Comparison of ENCODE assay signal across 8 mouse cellular contexts in genomic region chr14:46831837-46832333, GRCm38 (mm10). TPM values are rescaled to one million over a fixed set of nuclear protein-coding genes. Genes with fewer than 3 reads are reported as not detected.
A peak's percentile ranks its signal among the peaks of the same experiment; 100 is the strongest.
DNase-seq lines count a peak whose midpoint lies in the region; ATAC-seq lines count a peak whose summit lies in the region.

Cgrrf1 (plus strand) TSS chr14:46832125.

- WGBS in hindbrain, embryonic 14.5 days = under 1% methylated on average over 32 of the region's 32 CpGs

- peak within 1 kb of the TSS; percentile 80 for H3K4me3 ChIP-seq in hindbrain, embryonic 14.5 days (replicated peaks; ENCODE audit: low read length)

- H3K9me3 ChIP-seq in hindbrain, embryonic 14.5 days (ENCODE audit: control insufficient read depth, low read length) = no peaks in the 10 kb centered on the region

- DNase-seq in R1 (ENCODE audit: low read depth, low spot score) = peak; percentile 93
- peak; percentile 96 to 98 for DNase-seq in cerebellum, postnatal 25 days
- DNase-seq in frontal cortex, postnatal 25 days (ENCODE audit: low spot score in 2 of 2) = peak; percentile 83 to 89
- DNase-seq in hindbrain, embryonic 14.5 days (ENCODE audit: low spot score) = peak; percentile 79
- DNase-seq in layer of hippocampus, postnatal 36 days = peak; percentile 91
- DNase-seq in lung, postnatal 36 days = peak; percentile 99
- DNase-seq in retina, postnatal 1 day = peak; percentile 97
- peak; percentile 88 to 92 for DNase-seq in urinary bladder, adult 18-20 months (ENCODE audit: low spot score in 2 of 2)

- peaks cover 16% of the 10 kb centered on the region; the same call in 1 of the 2 replicates for H3K4me1 ChIP-seq in hindbrain, embryonic 14.5 days (replicated peaks; ENCODE audit: control insufficient read depth, insufficient read depth, low read length)

- ATAC-seq in hindbrain, embryonic 14.5 days (ENCODE audit: low FRiP score) = peak; percentile 98

- H3K36me3 ChIP-seq in hindbrain, embryonic 14.5 days (replicated peaks; ENCODE audit: control insufficient read depth, insufficient read depth) = no peaks in the 10 kb centered on the region

- H3K27me3 ChIP-seq in hindbrain, embryonic 14.5 days (ENCODE audit: control insufficient read depth, insufficient read depth, low read length) = no peaks in the 10 kb centered on the region

- peak within 1 kb of the TSS; percentile 78 for H3K4me2 ChIP-seq in hindbrain, embryonic 14.5 days (replicated peaks)

- no peak within 1 kb of the TSS for H3K27ac ChIP-seq in hindbrain, embryonic 14.5 days

- peak within 1 kb of the TSS; percentile 66 for H3K9ac ChIP-seq in hindbrain, embryonic 14.5 days

RNA-seq across cellular contexts. Expression of gene Cgrrf1, which starts in this region (rescaled TPM):
- polyA plus RNA-seq in hindbrain, embryonic 14.5 days (2014; fragmentation: Nextera tagmentation; extraction: Ambion mirVana) = 21.3 and 22.1 TPM in 2 replicates
- total RNA-seq in layer of hippocampus, postnatal 36 days (2021) = 10 to 100 TPM; 24.1 to 24.3 TPM
